Mouse (Mus musculus): ENCODE data around the gene Hist1h3f. TPM values are rescaled to one million over a fixed set of nuclear protein-coding genes. Genes with fewer than 3 reads are reported as not detected.

Hist1h3f gene
- total and polyA plus RNA-seq, 2 experiments from 2014 or later = 0.17 to 119 TPM

DNA sequence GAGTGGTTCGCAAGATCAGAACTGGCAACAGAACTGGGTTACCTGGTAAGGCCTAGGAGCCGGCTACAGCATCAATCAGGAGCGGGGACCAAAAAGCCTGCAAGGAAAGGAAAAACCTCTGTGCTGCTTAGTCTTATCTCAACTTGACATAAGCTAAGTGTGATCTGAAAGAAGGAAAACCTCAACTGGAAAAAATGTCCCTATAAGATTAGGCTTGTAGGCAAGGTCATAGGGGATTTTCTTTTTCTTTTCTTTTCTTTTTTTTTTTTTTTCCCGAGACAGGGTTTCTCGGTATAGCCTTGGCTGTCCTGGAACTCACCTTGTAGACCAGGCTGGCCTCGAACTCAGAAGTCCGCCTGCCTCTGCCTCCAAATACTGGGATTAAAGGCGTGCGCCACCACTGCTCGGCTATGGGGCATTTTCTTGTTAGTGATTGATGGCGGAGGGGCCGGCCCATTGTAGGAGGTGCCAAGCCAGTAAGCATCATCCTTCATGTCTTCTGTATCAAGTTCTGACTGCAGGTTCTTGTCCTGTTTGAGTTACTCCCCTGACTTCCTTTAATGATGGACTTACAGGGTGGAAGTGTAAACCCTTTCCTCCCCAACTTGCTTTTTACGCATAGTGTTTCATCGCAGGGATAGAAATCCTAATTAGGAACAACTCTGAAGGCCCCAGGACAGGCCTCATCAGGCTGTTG is 36.9 kb upstream of the Hist1h3f start:
- no peak overlapping the region for H3K4me2 ChIP-seq (ENCODE audit: low read depth)
- no peak overlapping the region for H3K4me3 ChIP-seq (ENCODE audit: low read depth, low read length)
- no peak for ATAC-seq
- 33% methylated on average over 14 of the region's 14 CpGs for WGBS
- no peaks in the 10 kb centered on the region for H3K9me3 ChIP-seq (ENCODE audit: low read length)
- no peaks in the 10 kb centered on the region for H3K36me3 ChIP-seq (ENCODE audit: insufficient read depth)
- no peak overlapping the region for H3K27ac ChIP-seq (ENCODE audit: low read depth, low read length)
- no peak for DNase-seq
- H3K9ac ChIP-seq = no peak overlapping the region
- H3K4me1 ChIP-seq (ENCODE audit: insufficient read depth) = no peaks in the 10 kb centered on the region; the same call in 1 of the 2 replicates
- no peaks in the 10 kb centered on the region for H3K27me3 ChIP-seq (ENCODE audit: insufficient read depth, low read length)
- TF ChIP-seq CTCF (IDR thresholded peaks at IDR 0.05; ENCODE audit: low read depth) = no peak

- Histone ChIP-seq H3K36me3 (ENCODE audit: insufficient read depth) (no peaks in the 10 kb centered on the region), H3K9me3 (ENCODE audit: low read length) (no peaks in the 10 kb centered on the region), H3K9ac (no peak overlapping the region), H3K4me1 (ENCODE audit: insufficient read depth) (no peaks in the 10 kb centered on the region; the same call in 1 of the 2 replicates), H3K27me3 (ENCODE audit: insufficient read depth, low read length) (no peaks in the 10 kb centered on the region), H3K27ac (ENCODE audit: low read depth, low read length) (no peak overlapping the region), H3K4me2 (ENCODE audit: low read depth) (no peak overlapping the region), H3K4me3 (ENCODE audit: low read depth, low read length) (no peak overlapping the region)
- TF ChIP-seq CTCF (IDR thresholded peaks at IDR 0.05; ENCODE audit: low read depth) = no peak
- ATAC-seq = no peak
- no peak for DNase-seq
- WGBS = 46% methylated on average over 1 of the region's 1 CpGs
These were observed 33.7 kb upstream of the Hist1h3f start for GRCm38 (mm10) chr13:23510127-23510526.

- WGBS = 93% methylated on average over 1 of the region's 1 CpGs
- DNase-seq (no peak), ATAC-seq (no peak)
- H3K4me2 ChIP-seq (ENCODE audit: low read depth) = no peak overlapping the region
- H3K27ac ChIP-seq (ENCODE audit: low read depth, low read length) = no peak overlapping the region
- no peak for TF ChIP-seq CTCF (IDR thresholded peaks at IDR 0.05; ENCODE audit: low read depth)
- H3K9me3 ChIP-seq (ENCODE audit: low read length) = no peaks in the 10 kb centered on the region
- no peaks in the 10 kb centered on the region for H3K4me1 ChIP-seq (ENCODE audit: insufficient read depth)
- no peaks in the 10 kb centered on the region for H3K36me3 ChIP-seq (ENCODE audit: insufficient read depth)
- H3K4me3 ChIP-seq (ENCODE audit: low read depth, low read length) = no peak overlapping the region
- no peak overlapping the region for H3K9ac ChIP-seq
- H3K27me3 ChIP-seq (ENCODE audit: insufficient read depth, low read length) = no peaks in the 10 kb centered on the region
These were observed 30.3 kb upstream of the Hist1h3f start for GRCm38 (mm10) chr13:23513517-23513916.

DNA sequence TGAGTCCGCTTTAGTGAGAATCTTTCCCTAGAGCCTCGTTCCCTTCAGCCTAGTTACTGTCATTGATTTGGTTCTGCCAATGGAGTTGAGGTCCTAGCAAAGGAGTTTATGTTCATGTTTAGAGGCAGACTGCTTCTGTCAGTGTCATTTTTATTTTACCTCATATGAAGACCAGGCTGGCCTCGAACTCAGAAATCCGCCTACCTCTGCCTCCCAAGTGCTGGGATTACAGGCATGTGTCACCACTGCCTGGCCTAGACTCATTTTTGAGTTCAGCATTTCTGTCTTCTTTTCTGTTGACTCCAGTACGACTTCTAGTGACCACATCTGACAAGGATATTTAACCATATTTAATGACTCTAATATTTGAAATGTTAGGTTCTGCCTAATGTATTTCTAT is 28.6 kb upstream of the Hist1h3f start:
- Histone ChIP-seq H3K27ac (ENCODE audit: low read depth, low read length) (no peak overlapping the region), H3K4me2 (ENCODE audit: low read depth) (no peak overlapping the region), H3K27me3 (ENCODE audit: insufficient read depth, low read length) (no peaks in the 10 kb centered on the region), H3K9me3 (ENCODE audit: low read length) (no peaks in the 10 kb centered on the region), H3K9ac (no peak overlapping the region), H3K36me3 (ENCODE audit: insufficient read depth) (no peaks in the 10 kb centered on the region), H3K4me3 (ENCODE audit: low read depth, low read length) (no peak overlapping the region), H3K4me1 (ENCODE audit: insufficient read depth) (no peaks in the 10 kb centered on the region)
- ATAC-seq (no peak), DNase-seq (no peak)
- TF ChIP-seq CTCF (IDR thresholded peaks at IDR 0.05; ENCODE audit: low read depth) = no peak
- WGBS = 72% methylated on average over 5 of the region's 5 CpGs

DNA sequence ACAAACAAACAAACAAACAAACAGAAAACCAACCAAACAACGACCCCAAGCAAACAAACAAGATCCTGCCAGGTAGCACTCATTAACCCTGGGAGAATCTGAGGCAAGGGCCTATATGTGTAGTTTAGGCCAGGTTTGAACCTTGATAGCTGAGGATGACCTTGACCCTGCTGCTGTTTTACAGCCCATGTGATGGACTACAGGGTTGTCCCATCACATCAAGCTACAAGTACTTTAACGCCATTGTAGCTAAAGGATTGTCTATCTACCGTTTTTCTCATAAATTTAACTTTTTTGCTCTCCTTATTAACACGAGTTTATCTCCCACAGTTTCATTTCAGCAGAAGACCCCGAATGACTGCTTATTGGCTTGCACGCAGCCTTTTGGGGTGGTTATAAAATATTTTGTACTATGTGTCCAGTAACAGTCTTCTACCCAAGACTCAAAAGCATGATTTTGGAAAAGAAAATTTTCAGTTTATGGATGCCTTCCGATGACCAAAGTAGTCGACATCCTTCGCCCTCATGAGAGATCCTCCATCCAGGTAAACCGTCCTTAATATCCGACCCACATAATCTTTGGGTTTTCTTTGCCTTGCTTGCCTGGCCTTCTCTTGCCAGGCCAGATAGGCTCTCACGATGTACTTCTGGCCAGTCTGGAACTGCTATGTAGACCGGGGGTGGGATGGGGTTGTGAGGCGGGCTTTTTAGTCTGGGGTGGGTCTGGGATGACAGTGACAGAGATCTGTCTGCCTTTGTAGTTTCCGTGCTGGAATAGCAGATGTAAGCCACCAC is 27.8 kb upstream of the Hist1h3f start:
- Histone ChIP-seq H3K27ac (ENCODE audit: low read depth, low read length) (no peak overlapping the region), H3K4me3 (ENCODE audit: low read depth, low read length) (peak overlapping the region; percentile 52), H3K4me1 (ENCODE audit: insufficient read depth) (no peaks in the 10 kb centered on the region), H3K4me2 (ENCODE audit: low read depth) (peak overlapping the region; percentile 59), H3K9me3 (ENCODE audit: low read length) (no peaks in the 10 kb centered on the region), H3K36me3 (ENCODE audit: insufficient read depth) (no peaks in the 10 kb centered on the region), H3K27me3 (ENCODE audit: insufficient read depth, low read length) (no peaks in the 10 kb centered on the region), H3K9ac (no peak overlapping the region)
- no peak for ATAC-seq
- TF ChIP-seq CTCF (IDR thresholded peaks at IDR 0.05; ENCODE audit: low read depth) = no peak
- no peak for DNase-seq
- 56% methylated on average over 15 of the region's 15 CpGs for WGBS

GRCm38 (mm10) chr13:23516822-23517602 is 26.8 kb upstream of the Hist1h3f start:
- Histone ChIP-seq H3K9me3 (ENCODE audit: low read length) (no peaks in the 10 kb centered on the region), H3K4me1 (ENCODE audit: insufficient read depth) (no peaks in the 10 kb centered on the region), H3K4me3 (ENCODE audit: low read depth, low read length) (peak overlapping the region; percentile 52), H3K36me3 (ENCODE audit: insufficient read depth) (no peaks in the 10 kb centered on the region), H3K27ac (ENCODE audit: low read depth, low read length) (no peak overlapping the region), H3K27me3 (ENCODE audit: insufficient read depth, low read length) (no peaks in the 10 kb centered on the region), H3K9ac (no peak overlapping the region), H3K4me2 (ENCODE audit: low read depth) (peak overlapping the region; percentile 59)
- under 1% methylated on average over 19 of the region's 19 CpGs for WGBS
- DNase-seq (peak; percentile 91), ATAC-seq (peak; percentile 73)
- TF ChIP-seq CTCF (IDR thresholded peaks at IDR 0.05; ENCODE audit: low read depth) = no peak

Data from forebrain, postnatal 0 days (tissue).